Mouse (Mus musculus): ENCODE results near the gene Ago1.

DNA sequence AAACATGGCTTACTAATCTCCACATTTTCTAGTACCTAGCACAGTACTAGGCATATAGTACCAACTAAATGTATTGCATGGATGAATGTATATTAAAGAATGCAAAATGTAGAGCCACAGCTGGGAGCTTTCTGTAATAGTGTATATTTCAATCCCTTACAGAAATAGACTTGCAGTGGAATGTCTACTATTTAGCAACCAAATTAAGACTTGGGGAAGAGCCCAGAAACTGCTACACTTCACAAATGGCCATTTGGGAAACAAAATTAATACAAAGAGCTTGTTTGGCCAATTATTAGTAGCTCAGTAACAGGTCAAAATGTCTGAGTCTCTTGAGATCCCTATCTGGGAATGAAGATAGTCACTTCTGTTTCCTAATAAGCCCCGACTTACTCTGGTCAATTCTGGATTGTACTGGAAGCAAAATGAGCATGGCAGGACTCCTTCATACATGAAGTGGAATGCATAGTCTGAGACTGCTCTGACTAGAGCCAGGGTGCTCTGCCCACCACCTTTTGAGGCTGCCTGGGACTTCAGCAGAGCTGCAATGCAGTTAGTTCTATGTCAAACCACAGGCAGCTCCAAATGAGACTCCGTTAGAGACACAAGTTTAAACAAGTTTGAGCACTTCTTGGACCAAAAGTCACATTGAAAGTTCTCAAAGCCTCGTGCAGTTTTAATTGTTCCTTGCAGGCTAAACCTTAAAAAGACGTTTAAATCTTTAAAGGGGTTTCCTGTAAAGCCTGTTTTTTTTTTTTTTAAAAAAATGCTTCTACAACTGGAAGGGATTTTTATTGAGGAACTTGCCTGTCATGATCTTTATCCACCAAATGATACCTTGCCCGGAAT lies 27.8 kb upstream of the Ago1 start:
- TF ChIP-seq CTCF (IDR thresholded peaks at IDR 0.05 in 2 of 3, conservative IDR thresholded peaks at IDR 0.05 in 1 of 3; ENCODE audit: control insufficient read depth in 1 of 3, insufficient read depth in 1 of 3, low read depth in 2 of 3, low read length in 3 of 3, poor library complexity in 1 of 3, severe bottlenecking in 1 of 3) (no peak), POLR2A (IDR thresholded peaks at IDR 0.05; ENCODE audit: control insufficient read depth in 1 of 2, insufficient read depth in 1 of 2, low read depth in 1 of 2, low read length in 2 of 2, poor library complexity in 1 of 2) (no peak), NRF1 (IDR thresholded peaks at IDR 0.05; ENCODE audit: insufficient read depth, low read depth, low read length, poor library complexity, severe bottlenecking) (no peak), MAFK (IDR thresholded peaks at IDR 0.05; ENCODE audit: borderline replicate concordance, low read depth, low read length) (no peak), EP300 (IDR thresholded peaks at IDR 0.05; ENCODE audit: low read depth in 1 of 2, low read length in 2 of 2) (no peak), SMC3 (IDR thresholded peaks at IDR 0.05; ENCODE audit: low read depth, low read length) (no peak), GATA1 (IDR thresholded peaks at IDR 0.05; ENCODE audit: low read depth, low read length) (no peak), USF1 (IDR thresholded peaks at IDR 0.05; ENCODE audit: low read depth, low read length) (no peak), MEF2A (IDR thresholded peaks at IDR 0.05; ENCODE audit: extremely low read depth, insufficient replicate concordance, low read depth, low read length, poor library complexity, severe bottlenecking) (no peak), BHLHE40 (IDR thresholded peaks at IDR 0.05; ENCODE audit: borderline replicate concordance, low read depth, low read length) (no peak)
